Mouse (Mus musculus) liver, embryonic 15.5 days (tissue): ENCODE data around the gene Ikzf3. TPM values are rescaled to one million over a fixed set of nuclear protein-coding genes. Genes with fewer than 3 reads are reported as not detected.

Experiments
- ATAC-seq: fragments of 200-750 bp; cut with Nextera tagmentation; 2 replicates; pipeline ENCODE4 v1.8.0; 2017; ENCODE audit warnings: moderate number of reproducible peaks, mild to moderate bottlenecking, moderate library complexity; ENCODE audit not compliant: insufficient read depth
- H3K27ac ChIP-seq: fragments of 300-500 bp; sonication (generic); replicated peaks from 2 replicates; pipeline ENCODE4 v1.5.1; 2015; ENCODE audit warnings: mild to moderate bottlenecking, inconsistent platforms
- H3K27me3 ChIP-seq: fragments of 300-500 bp; sonication (generic); 2 replicates; pipeline ENCODE4 v1.6.1; 2015; ENCODE audit warnings: mild to moderate bottlenecking, inconsistent platforms
- H3K36me3 ChIP-seq: fragments of 300-500 bp; sonication (generic); replicated peaks from 2 replicates; pipeline ENCODE4 v1.6.1; 2015; ENCODE audit warnings: moderate library complexity, mild to moderate bottlenecking, inconsistent platforms
- H3K4me1 ChIP-seq: fragments of 300-500 bp; sonication (generic); replicated peaks from 2 replicates; pipeline ENCODE4 v1.6.1; 2015; ENCODE audit warnings: inconsistent platforms
- H3K4me2 ChIP-seq: fragments of 300-500 bp; sonication (generic); 2 replicates; pipeline ENCODE4 v1.6.1; 2015; ENCODE audit warnings: moderate library complexity, mild to moderate bottlenecking, inconsistent platforms
- H3K4me3 ChIP-seq: fragments of 300-500 bp; sonication (generic); replicated peaks from 2 replicates; pipeline ENCODE4 v1.5.1; 2015; ENCODE audit warnings: mild to moderate bottlenecking, inconsistent platforms
- H3K9ac ChIP-seq: fragments of 300-500 bp; sonication (generic); 2 replicates; pipeline ENCODE4 v1.6.1; 2015; ENCODE audit warnings: moderate library complexity, mild to moderate bottlenecking, inconsistent platforms
- H3K9me3 ChIP-seq: fragments of 300-500 bp; sonication (generic); replicated peaks from 2 replicates; pipeline ENCODE4 v1.6.1; 2016; ENCODE audit warnings: inconsistent platforms
- WGBS: fragments of 180-500 bp; shearing (Covaris S2); methylation state at CpG from one replicate; pipeline ENCODE4 v1.1.7; 2015; ENCODE audit warnings: mixed read lengths; ENCODE audit not compliant: insufficient replicate concordance; 5-methylcytosine and 5-hydroxymethylcytosine counted together
- polyA plus RNA-seq: library from polyadenylated mRNA; unstranded; fragments of >200 nt; fragmentation: Nextera tagmentation; extraction: Ambion mirVana; gene quantifications from 2 replicates; pipeline ENCODE4 v1.2.1, GENCODE M21; 2015

Gene Ikzf3
- polyA plus RNA-seq, 1 experiment from 2014 or later: 0.10 TPM

DNA sequence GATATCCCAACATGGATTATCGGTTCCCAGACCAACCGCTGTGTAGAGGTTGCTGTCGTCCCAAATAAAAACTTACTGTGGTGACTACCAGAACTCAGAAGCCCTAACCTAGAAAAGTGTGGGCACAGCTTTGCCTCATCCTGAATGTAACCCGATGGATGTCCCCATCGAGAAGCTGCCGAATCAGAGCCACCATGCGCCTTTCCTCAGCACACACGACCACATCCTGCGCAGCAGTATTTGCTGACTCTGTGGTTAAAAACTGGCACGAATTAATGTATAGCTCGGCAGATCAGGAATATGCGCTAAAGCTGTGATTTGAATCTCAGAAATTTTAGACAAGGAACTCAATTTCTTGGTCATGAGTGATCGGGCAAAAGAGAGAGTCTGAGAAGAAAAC is 33.0 kb downstream of the Ikzf3 start:
- Histone ChIP-seq H3K27me3 (no peaks in the 10 kb centered on the region), H3K27ac (no peak overlapping the region), H3K4me2 (no peak overlapping the region), H3K4me1 (no peaks in the 10 kb centered on the region), H3K4me3 (no peak overlapping the region), H3K36me3 (no peaks in the 10 kb centered on the region), H3K9ac (no peak overlapping the region), H3K9me3 (no peaks in the 10 kb centered on the region)
- no peak for ATAC-seq
- WGBS: 64% methylated on average over 13 of the region's 13 CpGs

GRCm38 (mm10) chr11:98510125-98510524 is 35.7 kb downstream of the Ikzf3 start:
- WGBS: 59% methylated on average over 8 of the region's 8 CpGs
- no peak for ATAC-seq
- H3K36me3 ChIP-seq: no peaks in the 10 kb centered on the region
- no peak overlapping the region for H3K27ac ChIP-seq
- H3K9me3 ChIP-seq: no peaks in the 10 kb centered on the region
- no peak overlapping the region for H3K4me3 ChIP-seq
- no peak overlapping the region for H3K4me2 ChIP-seq
- H3K4me1 ChIP-seq: no peaks in the 10 kb centered on the region
- no peaks in the 10 kb centered on the region for H3K27me3 ChIP-seq
- H3K9ac ChIP-seq: no peak overlapping the region

- H3K4me3 ChIP-seq: no peak overlapping the region
- WGBS: 62% methylated on average over 7 of the region's 7 CpGs
- no peaks in the 10 kb centered on the region for H3K4me1 ChIP-seq
- no peak overlapping the region for H3K27ac ChIP-seq
- H3K9ac ChIP-seq: no peak overlapping the region
- no peak for ATAC-seq
- H3K27me3 ChIP-seq: no peaks in the 10 kb centered on the region
- no peak overlapping the region for H3K4me2 ChIP-seq
- no peaks in the 10 kb centered on the region for H3K36me3 ChIP-seq
- H3K9me3 ChIP-seq: no peaks in the 10 kb centered on the region
These were observed 36.4 kb downstream of the Ikzf3 start for GRCm38 (mm10) chr11:98509434-98509833.

DNA sequence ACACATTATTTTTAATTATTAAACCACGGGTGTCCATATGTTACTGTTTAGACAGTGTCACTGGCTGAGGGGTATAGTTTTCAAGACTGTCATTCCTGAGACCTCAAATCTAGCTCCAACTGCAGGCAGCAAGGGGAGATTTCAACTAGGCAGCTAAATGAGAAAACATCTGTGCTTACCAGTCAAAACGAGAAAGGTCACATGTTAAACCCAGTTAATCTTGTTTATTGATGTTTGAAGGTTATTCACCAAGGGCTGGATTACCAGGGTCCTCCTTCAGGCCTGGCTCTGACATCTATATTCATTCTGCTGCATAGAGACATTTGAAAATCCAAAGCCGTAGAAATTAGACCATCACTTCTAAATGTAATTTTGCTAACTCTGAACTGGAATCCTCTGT is 40.9 kb downstream of the Ikzf3 start:
- Histone ChIP-seq H3K4me2 (no peak overlapping the region), H3K4me3 (no peak overlapping the region), H3K27me3 (no peaks in the 10 kb centered on the region), H3K27ac (no peak overlapping the region), H3K36me3 (no peaks in the 10 kb centered on the region), H3K9ac (no peak overlapping the region), H3K4me1 (no peaks in the 10 kb centered on the region), H3K9me3 (no peaks in the 10 kb centered on the region)
- 51% methylated on average over 3 of the region's 3 CpGs for whole genome bisulfite sequencing
- no peak for ATAC-seq

- H3K27ac ChIP-seq: no peak overlapping the region
- H3K4me1 ChIP-seq: no peaks in the 10 kb centered on the region
- 0 out of 2 replicates have a peak, but pooled peaks cover 8% of the 10 kb centered on the region for H3K27me3 ChIP-seq
- no peaks in the 10 kb centered on the region for H3K36me3 ChIP-seq
- 46% methylated on average over 22 of the region's 22 CpGs for WGBS
- no peak overlapping the region for H3K4me3 ChIP-seq
- no peak overlapping the region for H3K4me2 ChIP-seq
- no peaks in the 10 kb centered on the region for H3K9me3 ChIP-seq
- no peak overlapping the region for H3K9ac ChIP-seq
- no peak for ATAC-seq
These were observed 48.2 kb downstream of the Ikzf3 start for GRCm38 (mm10) chr11:98497388-98498288.

GRCm38 (mm10) chr11:98495176-98495719 is 50.6 kb downstream of the Ikzf3 start:
- Histone ChIP-seq H3K9ac (no peak overlapping the region), H3K27me3 (0 out of 2 replicates have a peak, but pooled peaks cover 8% of the 10 kb centered on the region), H3K4me2 (no peak overlapping the region), H3K4me3 (no peak overlapping the region), H3K4me1 (no peaks in the 10 kb centered on the region), H3K36me3 (no peaks in the 10 kb centered on the region), H3K27ac (no peak overlapping the region), H3K9me3 (no peaks in the 10 kb centered on the region)
- ATAC-seq: no peak
- 64% methylated on average over 5 of the region's 5 CpGs for WGBS

DNA sequence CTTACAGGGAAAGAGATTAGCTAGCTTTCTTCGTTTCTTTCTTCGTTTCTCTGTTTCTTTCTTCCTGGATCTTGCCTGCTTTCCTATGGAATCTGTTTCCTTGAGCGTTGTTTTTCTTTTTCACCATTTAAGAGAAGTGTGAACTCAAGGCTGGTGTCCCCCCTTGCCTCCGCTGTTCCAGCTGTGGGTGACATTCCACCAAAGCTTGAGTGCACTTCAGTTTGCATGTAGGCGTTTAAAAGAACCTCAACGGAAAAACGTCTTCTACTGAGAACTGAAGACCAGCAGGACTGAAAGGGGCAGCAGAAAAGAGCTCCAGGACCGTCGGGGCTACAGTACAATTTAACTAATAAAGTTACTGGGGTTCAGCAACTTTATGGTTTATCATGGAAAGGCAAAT is 52.4 kb downstream of the Ikzf3 start:
- 0 out of 2 replicates have a peak, but pooled peaks cover 8% of the 10 kb centered on the region for H3K27me3 ChIP-seq
- no peak overlapping the region for H3K27ac ChIP-seq
- no peak overlapping the region for H3K9ac ChIP-seq
- WGBS: 58% methylated on average over 9 of the region's 9 CpGs
- no peaks in the 10 kb centered on the region for H3K9me3 ChIP-seq
- no peaks in the 10 kb centered on the region for H3K36me3 ChIP-seq
- ATAC-seq: no peak
- H3K4me1 ChIP-seq: no peaks in the 10 kb centered on the region
- no peak overlapping the region for H3K4me3 ChIP-seq
- H3K4me2 ChIP-seq: no peak overlapping the region

- H3K4me1 ChIP-seq: no peaks in the 10 kb centered on the region
- no peaks in the 10 kb centered on the region for H3K9me3 ChIP-seq
- no peak overlapping the region for H3K4me2 ChIP-seq
- 22% methylated on average over 7 of the region's 7 CpGs for WGBS
- ATAC-seq: no peak
- H3K27ac ChIP-seq: no peak overlapping the region
- H3K36me3 ChIP-seq: no peaks in the 10 kb centered on the region
- H3K9ac ChIP-seq: no peak overlapping the region
- H3K27me3 ChIP-seq: 0 out of 2 replicates have a peak, but pooled peaks cover 8% of the 10 kb centered on the region
- H3K4me3 ChIP-seq: no peak overlapping the region
These were observed 52.9 kb downstream of the Ikzf3 start for GRCm38 (mm10) chr11:98492959-98493358.

GRCm38 (mm10) chr11:98491571-98491970 is 54.3 kb downstream of the Ikzf3 start:
- Histone ChIP-seq H3K27ac (no peak overlapping the region), H3K9ac (no peak overlapping the region), H3K9me3 (no peaks in the 10 kb centered on the region), H3K27me3 (no peaks in the 10 kb centered on the region), H3K4me1 (no peaks in the 10 kb centered on the region), H3K4me3 (no peak overlapping the region), H3K36me3 (no peaks in the 10 kb centered on the region), H3K4me2 (no peak overlapping the region)
- WGBS: 62% methylated on average over 7 of the region's 7 CpGs
- ATAC-seq: no peak

DNA sequence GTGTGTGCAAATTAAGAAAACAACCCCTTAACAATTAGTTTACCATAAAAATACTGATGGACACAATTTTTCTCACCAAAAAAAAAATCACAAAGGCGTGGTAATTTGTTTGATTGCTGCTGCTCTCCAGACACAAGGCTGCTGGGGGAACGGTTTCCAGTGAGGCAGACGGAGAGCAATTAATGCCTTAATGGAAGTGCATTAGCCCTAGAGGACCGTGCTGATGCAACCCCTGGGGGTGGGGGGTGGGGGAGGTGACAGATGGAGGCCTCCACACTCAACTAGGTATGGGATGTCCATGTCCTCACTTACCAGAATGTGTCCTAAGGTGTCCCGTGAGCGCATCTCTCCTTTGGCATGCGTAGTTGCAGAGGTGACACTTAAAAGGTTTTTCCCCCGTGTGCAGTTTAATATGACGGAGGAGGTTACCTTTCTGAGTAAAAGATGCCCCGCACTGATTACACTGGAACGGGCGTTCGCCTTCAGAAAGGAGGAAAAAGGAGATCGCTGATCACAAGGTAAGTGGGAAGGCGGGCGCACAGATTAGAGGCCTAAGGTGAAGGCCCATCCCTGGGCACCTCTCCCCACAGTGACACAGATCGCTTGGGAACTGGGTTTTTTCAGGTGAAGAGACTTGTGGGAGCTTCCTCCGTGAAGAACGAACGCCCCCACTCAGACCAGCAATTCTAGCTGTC is 57.1 kb downstream of the Ikzf3 start:
- ATAC-seq: no peak
- Histone ChIP-seq H3K9me3 (no peaks in the 10 kb centered on the region), H3K36me3 (no peaks in the 10 kb centered on the region), H3K27me3 (no peaks in the 10 kb centered on the region), H3K4me3 (no peak overlapping the region), H3K4me1 (no peaks in the 10 kb centered on the region), H3K27ac (no peak overlapping the region), H3K9ac (no peak overlapping the region), H3K4me2 (no peak overlapping the region)
- WGBS: 71% methylated on average over 20 of the region's 20 CpGs

- no peaks in the 10 kb centered on the region for H3K27me3 ChIP-seq
- H3K4me3 ChIP-seq: no peak overlapping the region
- H3K9me3 ChIP-seq: no peaks in the 10 kb centered on the region
- H3K4me2 ChIP-seq: no peak overlapping the region
- H3K36me3 ChIP-seq: no peaks in the 10 kb centered on the region
- H3K9ac ChIP-seq: no peak overlapping the region
- 40% methylated on average over 5 of the region's 5 CpGs for WGBS
- no peaks in the 10 kb centered on the region for H3K4me1 ChIP-seq
- no peak overlapping the region for H3K27ac ChIP-seq
- ATAC-seq: no peak
These were observed 58.2 kb downstream of the Ikzf3 start for GRCm38 (mm10) chr11:98487526-98488040.
